Mouse (Mus musculus): Measurements from ENCODE around the gene Gm11992. TPM values are rescaled to one million over a fixed set of nuclear protein-coding genes. Genes with fewer than 3 reads are reported as not detected.

The Gm11992 gene
- under 1 TPM; 0.38 to 0.66 TPM for total RNA-seq (2021)

DNA sequence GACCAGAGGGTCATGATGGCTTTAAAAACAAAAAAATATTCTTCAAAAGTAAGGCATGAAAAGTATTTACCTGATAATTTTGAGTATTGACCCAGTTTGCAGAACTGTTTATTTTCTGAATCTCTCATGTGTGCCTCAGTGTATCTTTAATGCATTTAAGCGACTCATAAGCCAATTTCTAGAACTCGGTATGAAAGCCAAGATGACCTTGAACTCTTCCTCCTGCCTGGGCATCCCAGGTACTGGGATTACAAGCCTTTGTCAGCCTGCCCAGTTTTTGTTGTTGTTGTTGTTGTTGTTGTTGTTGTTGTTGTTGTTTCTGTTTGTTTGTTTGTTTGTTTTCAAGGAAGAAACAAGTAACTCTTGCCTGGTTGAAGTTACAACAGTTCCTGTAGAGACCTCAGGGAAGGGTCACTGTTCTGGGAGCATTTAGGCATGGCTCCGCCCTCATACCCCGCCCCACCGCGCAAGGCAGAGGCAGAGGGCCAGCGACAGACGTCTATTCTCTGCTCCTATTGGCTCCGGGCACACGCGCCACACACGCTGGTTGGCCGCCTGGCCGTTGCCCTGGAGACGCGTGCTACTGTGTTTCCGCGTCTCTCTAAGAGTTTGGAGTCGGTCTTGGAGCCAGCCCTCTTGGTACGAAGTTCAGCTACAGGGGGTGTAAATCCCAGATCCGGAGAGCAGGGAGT lies at the start of gene Gm11992:
Gene Gm11992, plus strand, starts transcription at position 584 of the 692 bp plus-strand sequence.
- intact Hi-C loops (cut with DNase I), result no loop called here
- peak; percentile 88 for DNase-seq

DNA sequence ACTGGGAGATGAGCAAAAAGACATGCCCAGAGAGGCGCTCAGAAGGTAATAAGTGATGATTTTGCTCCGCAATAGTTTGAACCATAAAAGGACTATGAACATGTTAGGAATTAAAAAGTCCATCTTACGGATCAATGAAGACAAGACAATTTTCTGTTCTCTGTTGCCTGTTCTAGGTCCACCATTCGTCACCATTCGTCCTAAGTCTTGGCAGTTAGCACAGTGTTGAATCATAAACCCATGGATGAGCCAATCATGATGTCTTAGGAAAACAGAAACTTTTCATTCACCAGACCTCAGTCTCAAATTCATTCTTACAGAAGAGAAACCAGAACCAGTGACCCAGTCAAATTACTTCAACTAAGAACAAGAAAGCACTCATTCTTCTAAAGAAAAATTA lies 39.6 kb upstream of the Gm11992 start:
- intact Hi-C loops (cut with DNase I), result no loop called here
- no peak for DNase-seq

DNA sequence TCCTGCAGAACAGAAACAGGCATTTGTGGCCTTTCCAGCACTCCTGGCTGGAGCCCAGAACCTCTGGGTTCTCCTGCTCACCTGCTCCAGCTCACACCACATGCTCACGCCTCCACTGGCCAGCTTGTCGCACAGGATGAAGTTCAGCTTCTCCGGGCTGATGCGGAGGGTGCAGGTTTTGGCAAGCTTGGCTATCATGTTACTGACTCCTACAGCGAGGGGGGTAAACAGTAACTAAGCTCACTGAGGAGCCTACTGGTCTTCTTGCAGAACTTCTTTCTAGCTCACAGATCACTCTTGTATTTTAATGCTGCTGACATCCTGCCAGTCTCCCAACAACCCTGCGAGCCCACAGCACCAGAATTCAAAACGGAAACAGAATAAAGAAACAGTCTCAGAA lies 38.0 kb upstream of the Gm11992 start:
- DNase-seq, result peak; percentile 27
- intact Hi-C loops (cut with DNase I), result no loop called here

- intact Hi-C loops (cut with DNase I), result no loop called here
Measured at GRCm38 (mm10) chr11:9010853-9011339, 37.5 kb upstream of the Gm11992 start, which contains the start of gene Hus1. Gene Hus1, minus strand, starts transcription at chr11:9011191.

GRCm38 (mm10) chr11:9011348-9011747 lies 37.0 kb upstream of the Gm11992 start:
- intact Hi-C loops (cut with DNase I), result no loop called here
- peak; percentile 5 for DNase-seq

More at GRCm38 (mm10) chr11:9010853-9011339, 37.5 kb upstream of the Gm11992 start, which contains the start of gene Hus1:
- DNase-seq, result peak; percentile 85

DNA sequence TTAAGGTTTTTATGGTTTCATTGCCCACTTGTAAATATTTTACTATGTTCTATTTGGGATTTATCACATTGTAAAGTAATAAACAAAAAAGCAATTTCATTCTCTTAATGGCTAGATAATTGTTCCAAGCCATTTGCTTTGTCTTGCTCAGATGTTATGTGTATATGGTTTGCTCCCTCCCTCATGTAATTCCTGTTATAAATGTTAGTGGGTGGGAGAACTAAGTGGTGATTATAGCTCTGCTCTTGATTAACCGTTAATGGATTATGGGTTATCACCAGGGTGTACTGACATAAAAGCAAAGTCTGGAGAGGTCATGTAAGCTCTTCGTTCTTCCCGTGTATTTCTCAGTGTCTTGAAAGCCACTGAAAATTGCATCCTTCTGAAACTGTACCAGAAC lies 33.7 kb upstream of the Gm11992 start:
- DNase-seq, result no peak
- intact Hi-C loops (cut with DNase I), result no loop called here

DNA sequence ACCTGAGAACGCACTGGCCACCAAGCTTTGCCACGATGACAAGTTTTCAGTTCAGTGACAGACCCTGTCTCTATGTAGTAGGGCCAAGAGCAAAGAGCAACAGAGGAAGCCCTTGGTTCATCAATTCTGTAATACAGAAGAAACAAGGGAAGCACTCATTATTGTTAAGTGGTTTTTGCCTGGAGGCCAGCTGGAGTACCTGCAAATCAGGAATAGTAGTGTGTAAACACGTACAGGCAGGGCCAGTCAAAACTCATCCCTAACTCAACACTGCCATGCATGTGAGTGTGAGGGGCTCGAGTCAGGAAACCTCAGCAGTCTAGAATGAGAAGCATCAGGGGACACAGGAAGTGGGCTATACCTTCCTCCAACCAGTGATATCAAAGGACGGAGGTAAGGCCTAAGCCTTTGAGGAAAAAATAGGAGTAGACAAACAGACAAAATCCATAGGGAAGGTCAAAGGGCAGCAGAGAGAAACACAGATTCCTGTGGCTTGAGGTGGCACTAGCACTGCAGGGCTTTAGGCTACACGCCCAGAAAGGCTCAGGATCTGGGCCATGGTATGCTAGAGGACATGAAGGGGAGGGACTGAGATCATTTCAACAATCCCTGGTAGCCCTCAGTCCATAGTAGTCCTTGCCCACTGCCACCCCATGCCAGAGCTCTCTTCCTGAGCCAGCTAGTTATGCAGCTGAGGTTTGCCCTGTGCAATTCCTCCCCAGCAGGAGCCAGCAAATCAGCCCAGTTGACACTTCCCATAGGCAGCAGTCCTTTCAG lies 29.7 kb upstream of the Gm11992 start:
- DNase-seq, result no peak
- intact Hi-C loops (cut with DNase I), result no loop called here

GRCm38 (mm10) chr11:9020207-9020606 lies 28.2 kb upstream of the Gm11992 start:
- no peak for DNase-seq
- intact Hi-C loops (cut with DNase I), result no loop called here

- DNase-seq, result no peak
- intact Hi-C loops (cut with DNase I), result no loop called here
Measured at GRCm38 (mm10) chr11:9024782-9025181, 23.6 kb upstream of the Gm11992 start.

DNA sequence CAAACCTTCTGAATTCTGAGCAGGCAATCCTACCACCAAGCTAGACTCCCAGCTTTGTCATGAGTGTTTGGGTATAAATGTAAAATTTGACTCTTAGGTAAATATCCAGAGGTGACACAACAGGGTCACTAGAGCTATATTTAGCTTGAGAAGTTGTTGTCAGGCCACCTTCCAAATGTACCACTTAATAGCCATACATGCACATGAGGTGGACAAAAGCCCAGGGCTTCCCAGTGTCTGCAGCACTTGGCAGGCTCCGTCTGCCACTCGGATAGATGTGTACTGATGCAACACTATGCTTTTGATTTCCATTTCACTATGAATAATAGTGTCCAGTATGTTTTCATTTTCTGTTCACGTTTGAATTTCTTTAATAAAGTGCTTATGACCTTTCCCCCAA lies 23.2 kb upstream of the Gm11992 start:
- no peak for DNase-seq
- intact Hi-C loops (cut with DNase I), result no loop called here

DNA sequence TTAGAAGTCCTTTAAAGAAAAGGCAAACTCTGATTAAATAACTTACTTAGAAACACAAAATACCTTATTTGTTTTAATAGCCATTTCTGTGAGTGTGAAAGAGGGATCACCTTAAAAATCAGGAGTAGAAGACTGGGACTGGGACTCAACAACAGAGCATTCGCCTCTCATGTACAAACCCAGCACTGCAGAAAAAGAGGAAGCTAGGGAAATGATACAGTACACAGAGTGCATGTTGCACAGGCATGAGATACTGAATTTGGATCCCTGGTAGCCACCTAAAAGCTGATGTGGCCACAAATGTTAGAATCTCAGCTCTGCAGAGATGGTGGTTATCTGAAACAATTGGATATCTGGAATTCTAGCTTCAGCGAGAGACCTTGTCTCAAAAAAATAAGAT lies 16.9 kb upstream of the Gm11992 start:
- no peak for DNase-seq
- intact Hi-C loops (cut with DNase I), result no loop called here

GRCm38 (mm10) chr11:9046546-9046945 lies 1.8 kb upstream of the Gm11992 start:
- no peak for DNase-seq
- intact Hi-C loops (cut with DNase I), result no loop called here

GRCm38 (mm10) chr11:9047044-9047443 lies 1.4 kb upstream of the Gm11992 start:
- intact Hi-C loops (cut with DNase I), result no loop called here

DNA sequence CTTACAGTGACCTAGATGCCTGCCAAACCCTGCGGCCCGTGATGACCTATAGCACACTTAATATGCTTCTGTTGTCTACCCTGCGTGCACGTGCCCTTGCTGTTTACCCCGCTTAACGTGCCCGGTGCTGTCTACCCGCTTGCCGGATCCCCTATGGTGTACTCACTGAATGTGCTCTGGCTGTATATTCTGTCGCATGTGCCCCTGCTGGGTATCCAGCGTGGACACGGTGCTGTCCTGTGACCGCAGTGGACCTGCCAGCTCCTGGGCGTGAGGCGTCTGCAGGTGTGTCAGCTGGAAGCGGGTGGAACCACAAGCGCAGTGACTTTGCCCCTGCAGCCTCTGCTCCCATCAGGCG lies 288 bp downstream of the Gm11992 start, which contains the start of gene Sun3:
Gene Sun3, minus strand, starts transcription at position 289 of the 358 bp plus-strand sequence.
- intact Hi-C loops (cut with DNase I), result no loop called here
- peak; percentile 8 for DNase-seq

More at GRCm38 (mm10) chr11:9047044-9047443, 1.4 kb upstream of the Gm11992 start:
- no peak for DNase-seq

DNA sequence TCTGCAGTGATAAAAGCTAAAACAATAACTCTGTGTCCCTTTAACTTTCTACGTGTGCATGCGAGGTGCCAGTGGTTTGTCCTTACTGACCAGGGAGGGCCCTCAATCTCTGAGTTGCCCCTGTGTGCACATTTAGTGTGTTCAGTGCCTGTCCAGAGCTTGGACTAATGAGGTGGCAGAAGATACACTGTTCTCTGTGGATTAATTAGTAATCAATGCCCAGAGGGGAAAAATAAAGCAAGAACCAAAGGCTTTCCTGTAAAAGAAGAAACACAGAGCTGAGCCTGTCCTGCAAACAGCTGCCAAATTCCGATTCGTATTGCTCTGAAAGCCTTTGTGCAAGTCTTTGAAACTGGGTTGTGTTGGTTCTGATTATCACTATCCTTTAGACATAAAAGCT lies 1.8 kb downstream of the Gm11992 start:
- intact Hi-C loops (cut with DNase I), result no loop called here
- DNase-seq, result no peak

- intact Hi-C loops (cut with DNase I), result no loop called here
- no peak for DNase-seq
Measured at GRCm38 (mm10) chr11:9051895-9052294, 3.5 kb downstream of the Gm11992 start.

GRCm38 (mm10) chr11:9056937-9057336 lies 8.5 kb downstream of the Gm11992 start:
- intact Hi-C loops (cut with DNase I), result no loop called here
- no peak for DNase-seq

DNA sequence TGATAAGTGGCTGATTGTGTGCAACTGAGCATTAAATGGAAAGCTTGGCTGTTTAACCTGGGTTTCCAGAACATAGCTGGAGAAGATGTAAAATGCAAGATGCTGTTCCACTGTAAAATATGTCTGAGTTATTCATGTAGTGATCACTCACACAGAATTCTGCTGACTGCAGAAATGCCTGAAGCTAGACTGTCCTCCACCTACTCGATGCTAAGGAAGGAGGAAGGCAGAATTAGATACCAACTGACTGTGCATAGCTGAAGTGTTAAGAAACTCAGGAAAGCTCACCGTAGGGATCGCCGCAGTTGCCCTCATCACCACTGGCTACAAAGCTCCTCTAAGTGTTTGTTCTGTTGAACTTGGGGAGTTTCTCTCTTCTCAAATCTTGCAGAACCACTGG lies 9.3 kb downstream of the Gm11992 start:
- intact Hi-C loops (cut with DNase I), result no loop called here
- no peak for DNase-seq

GRCm38 (mm10) chr11:9060029-9060428 lies 11.6 kb downstream of the Gm11992 start:
- intact Hi-C loops (cut with DNase I), result no loop called here

DNA sequence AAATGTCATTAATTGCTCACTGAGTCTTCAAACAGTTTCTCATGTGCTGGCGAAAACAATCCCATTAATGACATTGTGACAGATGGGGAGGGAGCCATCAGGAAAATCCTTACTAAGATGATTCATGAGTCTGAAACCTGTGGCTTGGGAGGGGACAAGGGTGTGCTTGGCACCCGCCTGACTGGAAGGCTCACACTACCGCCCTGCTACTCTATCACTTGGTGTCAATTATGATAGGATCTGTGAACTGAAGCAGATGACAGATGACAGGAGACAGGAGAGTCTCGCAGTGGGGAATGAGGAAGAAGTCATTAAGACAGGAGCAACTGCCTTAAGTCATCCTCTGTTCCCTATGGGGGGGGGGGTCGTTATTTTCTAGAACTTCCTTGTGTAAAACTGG lies 12.1 kb downstream of the Gm11992 start:
- no peak for DNase-seq
- intact Hi-C loops (cut with DNase I), result no loop called here

More at GRCm38 (mm10) chr11:9060029-9060428, 11.6 kb downstream of the Gm11992 start:
- DNase-seq, result no peak

GRCm38 (mm10) chr11:9076444-9076843 lies 28.1 kb downstream of the Gm11992 start:
- DNase-seq, result no peak
- intact Hi-C loops (cut with DNase I), result no loop called here

- no peak for DNase-seq
- intact Hi-C loops (cut with DNase I), result no loop called here
Measured at GRCm38 (mm10) chr11:9113189-9113588, 64.8 kb downstream of the Gm11992 start.

Measured in left cerebral cortex, postnatal 4 days (tissue).